Mouse (Mus musculus) heart, adult 2 months (tissue): ENCODE results near the gene Tjp1. TPM values are rescaled to one million over a fixed set of nuclear protein-coding genes. Genes with fewer than 3 reads are reported as not detected.

Source experiments
- DNase-seq, 2 experiments: peaks; one replicate each; pipeline ENCODE4 v3.0.0; 2021
- H3K27ac ChIP-seq: fragments of 200-600 bp; 2 replicates; pipeline ENCODE4 v1.8.1; 2022
- H3K27me3 ChIP-seq: fragments of 200-500 bp; 2 replicates; pipeline ENCODE4 v1.6.1; 2012; ENCODE audit warnings: mild to moderate bottlenecking, low read length, inconsistent platforms, mixed read lengths; ENCODE audit not compliant: control insufficient read depth, insufficient read depth
- H3K36me3 ChIP-seq: fragments of 200-500 bp; 2 replicates; pipeline ENCODE4 v1.6.1; 2012; ENCODE audit warnings: low read length, inconsistent platforms; ENCODE audit not compliant: control insufficient read depth, insufficient read depth
- H3K4me1 ChIP-seq: fragments of 200-500 bp; 2 replicates; pipeline ENCODE4 v1.6.1; 2011; ENCODE audit warnings: low read length; ENCODE audit not compliant: control insufficient read depth, insufficient read depth
- H3K4me3 ChIP-seq: fragments of 200-600 bp; 2 replicates; pipeline ENCODE4 v1.8.1; 2022
- H3K79me2 ChIP-seq: fragments of 200-500 bp; replicated peaks from 2 replicates; pipeline ENCODE4 v1.6.1; 2012; ENCODE audit warnings: mild to moderate bottlenecking, inconsistent platforms, low read length, moderate library complexity, mixed read lengths; ENCODE audit not compliant: control insufficient read depth, insufficient read depth
- H3K9ac ChIP-seq: fragments of 200-500 bp; 2 replicates; pipeline ENCODE4 v1.6.1; 2012; ENCODE audit warnings: low read depth, mild to moderate bottlenecking, control low read depth, inconsistent platforms, low read length, mixed read lengths
- CTCF ChIP-seq: fragments of 200-600 bp; IDR thresholded peaks from 2 replicates; pipeline ENCODE4 v1.8.1; 2022; ENCODE audit warnings: antibody characterized with exemption, mild to moderate bottlenecking, moderate library complexity
- EP300 ChIP-seq: fragments of 200-500 bp; IDR thresholded peaks from 2 replicates; pipeline ENCODE4 v1.6.1; 2011; ENCODE audit warnings: low read depth, low read length, control low read depth; ENCODE audit not compliant: insufficient read depth
- POLR2A ChIP-seq: fragments of 200-500 bp; IDR thresholded peaks from 2 replicates; pipeline ENCODE4 v1.6.1; 2011; ENCODE audit warnings: mild to moderate bottlenecking, low read depth, low read length, control low read depth; ENCODE audit not compliant: insufficient read depth
- WGBS: fragments of 180-500 bp; shearing (Covaris S2); methylation state at CpG from one replicate; pipeline ENCODE4 v1.1.7; 2018; 5-methylcytosine and 5-hydroxymethylcytosine counted together
- intact Hi-C: fragments of 180-260 bp; cut with DNase I; formaldehyde crosslinking; loops from one replicate; pipeline ENCODE4 v1.15.1; 2025
- polyA plus RNA-seq: library from polyadenylated mRNA; depleted of rRNA; stranded (reverse); fragments of >200 nt; gene quantifications from 2 replicates; pipeline ENCODE4 v1.2.3, GENCODE M21; 2012
- total RNA-seq, 2 experiments: library from RNA; stranded (reverse); gene quantifications; 2 replicates each; pipeline ENCODE4 v1.2.3; 2021

The Tjp1 gene
- total and polyA plus RNA-seq, 3 experiments: 21.7 to 99.7 (median 87.9) TPM

- intact Hi-C loops: no loop called here
- TF ChIP-seq CTCF (no peak), EP300 (no peak), POLR2A (no peak)
Observed at GRCm38 (mm10) chr7:65296675-65297589, 230.6 kb downstream of the Tjp1 start.

GRCm38 (mm10) chr7:65282886-65283285 lies 244.7 kb downstream of the Tjp1 start:
- DNase-seq: no peak
- no peaks in the 10 kb centered on the region for H3K4me1 ChIP-seq
- TF ChIP-seq CTCF: no peak
- no peak for TF ChIP-seq POLR2A
- TF ChIP-seq EP300: no peak
- WGBS: 59% methylated on average over 16 of the region's 16 CpGs
- H3K27me3 ChIP-seq: no peaks in the 10 kb centered on the region
- no peak overlapping the region for H3K4me3 ChIP-seq
- intact Hi-C loops: no loop called here
- no peaks in the 10 kb centered on the region for H3K79me2 ChIP-seq
- H3K9ac ChIP-seq: no peak overlapping the region
- H3K27ac ChIP-seq: no peak overlapping the region
- H3K36me3 ChIP-seq: no peaks in the 10 kb centered on the region

More at GRCm38 (mm10) chr7:65296675-65297589, 230.6 kb downstream of the Tjp1 start:
- WGBS: 92% methylated on average over 6 of the region's 6 CpGs
- no peak overlapping the region for H3K4me3 ChIP-seq
- no peaks in the 10 kb centered on the region for H3K79me2 ChIP-seq
- H3K27me3 ChIP-seq: no peaks in the 10 kb centered on the region
- no peak overlapping the region for H3K9ac ChIP-seq
- H3K27ac ChIP-seq: no peak overlapping the region
- H3K4me1 ChIP-seq: no peaks in the 10 kb centered on the region
- no peak for DNase-seq
- peaks cover 4% of the 10 kb centered on the region; the same call in 1 of the 2 replicates for H3K36me3 ChIP-seq

- intact Hi-C loops: no loop called here
- H3K4me3 ChIP-seq: no peak overlapping the region
- H3K4me1 ChIP-seq: no peaks in the 10 kb centered on the region
- H3K9ac ChIP-seq: no peak overlapping the region
- no peaks in the 10 kb centered on the region for H3K79me2 ChIP-seq
- no peaks in the 10 kb centered on the region for H3K27me3 ChIP-seq
- no peaks in the 10 kb centered on the region for H3K36me3 ChIP-seq
- TF ChIP-seq POLR2A (no peak), CTCF (no peak), EP300 (no peak)
- 66% methylated on average over 3 of the region's 3 CpGs for WGBS
- no peak overlapping the region for H3K27ac ChIP-seq
- no peak for DNase-seq
Observed at GRCm38 (mm10) chr7:65281960-65282359, 245.6 kb downstream of the Tjp1 start.

GRCm38 (mm10) chr7:65280944-65281912 lies 246.4 kb downstream of the Tjp1 start:
- TF ChIP-seq CTCF (no peak), POLR2A (no peak), EP300 (no peak)
- no peak overlapping the region for H3K4me3 ChIP-seq
- no peak overlapping the region for H3K9ac ChIP-seq
- H3K27ac ChIP-seq: no peak overlapping the region
- H3K79me2 ChIP-seq: no peaks in the 10 kb centered on the region
- no peaks in the 10 kb centered on the region for H3K36me3 ChIP-seq
- H3K27me3 ChIP-seq: no peaks in the 10 kb centered on the region
- DNase-seq: peak; percentile 31 to 46
- intact Hi-C loops: no loop called here
- H3K4me1 ChIP-seq: no peaks in the 10 kb centered on the region
- WGBS: 80% methylated on average over 10 of the region's 10 CpGs

GRCm38 (mm10) chr7:65279277-65279676 lies 248.3 kb downstream of the Tjp1 start:
- intact Hi-C loops: no loop called here

More at GRCm38 (mm10) chr7:65279277-65279676, 248.3 kb downstream of the Tjp1 start:
- TF ChIP-seq POLR2A: no peak
- no peak for TF ChIP-seq CTCF
- TF ChIP-seq EP300: no peak
- Histone ChIP-seq H3K36me3 (no peaks in the 10 kb centered on the region), H3K27me3 (no peaks in the 10 kb centered on the region), H3K4me1 (no peaks in the 10 kb centered on the region), H3K79me2 (no peaks in the 10 kb centered on the region), H3K9ac (no peak overlapping the region), H3K27ac (no peak overlapping the region), H3K4me3 (no peak overlapping the region)
- WGBS: 84% methylated on average over 13 of the region's 13 CpGs
- DNase-seq: no peak
